Mouse (Mus musculus) myocyte (in vitro differentiated cells): ENCODE data around the gene Hoxb3.

ENCODE experiments used
- MAX ChIP-seq: IDR thresholded peaks from one replicate; pipeline ENCODE4 v1.6.1; 2011; ENCODE audit warnings: low read depth, mild to moderate bottlenecking, control low read depth
- MYOG ChIP-seq, 3 experiments: IDR thresholded peaks; one replicate each; pipeline ENCODE4 v1.6.1; 2011; ENCODE audit warnings: control low read depth in 2 of 3, low read depth in 2 of 3, mild to moderate bottlenecking in 2 of 3; ENCODE audit not compliant: insufficient read length in 2 of 3, control insufficient read depth in 1 of 3, insufficient read depth in 1 of 3
- POLR2A ChIP-seq: IDR thresholded peaks from one replicate; pipeline ENCODE4 v1.6.1; 2011; ENCODE audit warnings: low read depth, mild to moderate bottlenecking, control low read depth, moderate library complexity; ENCODE audit not compliant: insufficient read length
- TCF12 ChIP-seq: IDR thresholded peaks from one replicate; pipeline ENCODE4 v1.6.1; 2011; ENCODE audit warnings: mild to moderate bottlenecking, control low read depth; ENCODE audit not compliant: poor library complexity, insufficient read depth, severe bottlenecking
- USF1 ChIP-seq: IDR thresholded peaks from one replicate; pipeline ENCODE4 v1.6.1; 2011; ENCODE audit warnings: low read depth, mild to moderate bottlenecking, control low read depth, moderate library complexity

GRCm38 (mm10) chr11:96274428-96274827 is 48.7 kb upstream of the Hoxb3 start:
- TF ChIP-seq POLR2A (no peak), TCF12 (no peak), USF1 (no peak), MAX (no peak), MYOG (IDR thresholded peaks at IDR 0.05; ENCODE audit: control insufficient read depth in 1 of 3, insufficient read depth in 1 of 3, insufficient read length in 2 of 3, low read depth in 2 of 3) (no peak)
